Mouse (Mus musculus) skeletal muscle tissue, adult 2 months (tissue): ENCODE measurements around the gene Pltp.
"Not testable (repeated sequence)": the region's sequence is repeated elsewhere in the genome, so short reads cannot be mapped to it uniquely, and the experiment has no call there.

Experiments used
- DNase-seq: peaks from one replicate; pipeline ENCODE4 v3.0.0-alpha.2; 2012; ENCODE audit warnings: low read depth, low spot score

Pltp gene

GRCm38 (mm10) chr2:164878509-164879227 lies 21.2 kb upstream of the Pltp start:
- peak; percentile 94 for DNase-seq

GRCm38 (mm10) chr2:164877376-164878215 lies 20.1 kb upstream of the Pltp start:
- DNase-seq, result not testable (repeated sequence)

- DNase-seq, result not testable (repeated sequence)
Measured at GRCm38 (mm10) chr2:164875648-164876047, 18.1 kb upstream of the Pltp start.

GRCm38 (mm10) chr2:164874239-164874769 lies 16.8 kb upstream of the Pltp start:
- peak; percentile 60 for DNase-seq

GRCm38 (mm10) chr2:164873621-164874020 lies 16.1 kb upstream of the Pltp start:
- DNase-seq, result no peak

GRCm38 (mm10) chr2:164871602-164872303 lies 14.2 kb upstream of the Pltp start:
- DNase-seq, result no peak

- DNase-seq, result no peak
Measured at GRCm38 (mm10) chr2:164868491-164868890, 11.0 kb upstream of the Pltp start.

GRCm38 (mm10) chr2:164867566-164867965 lies 10.1 kb upstream of the Pltp start:
- DNase-seq, result no peak

- no peak for DNase-seq
Measured at GRCm38 (mm10) chr2:164866741-164867551, 9.4 kb upstream of the Pltp start.

GRCm38 (mm10) chr2:164864593-164864992 lies 7.1 kb upstream of the Pltp start:
- no peak for DNase-seq

- not testable (repeated sequence) for DNase-seq
Measured at GRCm38 (mm10) chr2:164863411-164863810, 5.9 kb upstream of the Pltp start.

GRCm38 (mm10) chr2:164862179-164862861 lies 4.8 kb upstream of the Pltp start:
- peak; percentile 64 for DNase-seq

GRCm38 (mm10) chr2:164861094-164861493 lies 3.6 kb upstream of the Pltp start:
- DNase-seq, result no peak

GRCm38 (mm10) chr2:164859640-164860432 lies 2.3 kb upstream of the Pltp start:
- no peak for DNase-seq

- no peak for DNase-seq
Measured at GRCm38 (mm10) chr2:164859155-164859554, 1.6 kb upstream of the Pltp start.

GRCm38 (mm10) chr2:164857842-164858553 lies 487 bp upstream of the Pltp start:
- DNase-seq, result no peak

- DNase-seq, result no peak
Measured at GRCm38 (mm10) chr2:164856309-164857100, 1.0 kb downstream of the Pltp start.

- not testable (repeated sequence) for DNase-seq
Measured at GRCm38 (mm10) chr2:164855572-164855971, 1.9 kb downstream of the Pltp start.
